Mouse (Mus musculus) bone marrow, adult 2 months (tissue): ENCODE measurements at regions not wholly inside any gene's neighbourhood (a gene's known extent, or its start where the extent isn't known, plus 50 kb on each side); places are given as distances from the start of the nearest gene placed in this dataset.

Source experiments
- CTCF ChIP-seq: fragments of 200-500 bp; IDR thresholded peaks from 2 replicates; pipeline ENCODE4 v1.5.1; 2011; ENCODE audit warnings: low read length, control low read depth; ENCODE audit not compliant: control insufficient read depth, insufficient read depth
- POLR2A ChIP-seq: fragments of 200-500 bp; IDR thresholded peaks from 2 replicates; pipeline ENCODE4 v1.6.1; 2011; ENCODE audit warnings: low read depth, mild to moderate bottlenecking, control low read depth, low read length, borderline replicate concordance; ENCODE audit not compliant: control insufficient read depth

DNA sequence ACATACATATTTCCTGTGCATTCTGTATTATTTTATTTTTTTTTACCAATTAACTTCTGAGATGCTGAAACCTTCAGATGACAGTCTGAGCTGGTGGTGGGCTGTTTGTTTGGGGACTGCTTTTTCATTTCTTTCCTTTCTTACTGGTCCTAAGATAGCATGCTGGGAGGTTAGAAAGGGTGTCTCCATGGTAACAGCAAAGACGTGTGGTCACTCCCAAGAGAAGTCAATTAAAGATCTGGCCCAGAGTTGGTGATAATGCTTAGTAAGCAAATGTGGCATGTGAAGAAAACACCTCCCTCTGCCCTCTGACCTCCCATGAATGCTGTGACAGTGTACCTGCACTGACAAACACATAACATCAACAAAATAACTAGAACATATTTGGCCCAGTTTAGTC is 142.5 kb downstream of the Med10 start:
- TF ChIP-seq CTCF (no peak), POLR2A (no peak)
